ENCODE assay signal across 9 mouse cellular contexts in genomic region chr19:45736855-45737207, GRCm38 (mm10). TPM values are rescaled to one million over a fixed set of nuclear protein-coding genes. Genes with fewer than 3 reads are reported as not detected.
DNase-seq lines count a peak whose midpoint lies in the region; ATAC-seq and TF ChIP-seq lines count a peak whose summit lies in the region.
"Had no signal": no experiment of that assay in that cellular context is flagged by ENCODE, and none has a peak within 500 bp of the region (broad histone marks: within the 10 kb centered on the region; RNA-seq: fewer than 3 reads in every experiment).

No protein-coding gene starts in this region.

- WGBS in heart, embryonic 13.5 days, result under 1% methylated on average over 28 of the region's 28 CpGs
- WGBS in stomach, postnatal 0 days, result 3% methylated on average over 28 of the region's 28 CpGs

- H3K9me3 ChIP-seq in heart, embryonic 13.5 days, result no peaks in the 10 kb centered on the region
- H3K9me3 ChIP-seq in stomach, postnatal 0 days (ENCODE audit: control insufficient read depth, low read length), result no peaks in the 10 kb centered on the region

- no peak for ATAC-seq in heart, embryonic 13.5 days (ENCODE audit: extremely low read depth, insufficient number of reproducible peaks, low FRiP score, low TSS enrichment)
- peak; percentile 49 for ATAC-seq in stomach, postnatal 0 days (ENCODE audit: low FRiP score, low TSS enrichment)
- ATAC-seq in activated CD4-positive, CD25-positive, alpha-beta regulatory T cell, adult 4 months, result no peak

- peak overlapping the region; percentile 70 for H3K4me2 ChIP-seq in heart, embryonic 13.5 days
- H3K4me2 ChIP-seq in stomach, postnatal 0 days (replicated peaks; ENCODE audit: low read depth), result peak overlapping the region; percentile 49

- H3K27me3 ChIP-seq in heart, embryonic 13.5 days (replicated peaks), result peaks cover 100% of the 10 kb centered on the region
- H3K27me3 ChIP-seq in stomach, postnatal 0 days (ENCODE audit: control insufficient read depth, insufficient read depth, low read length), result peaks cover 24% of the 10 kb centered on the region; the same call in 1 of the 2 replicates

- H3K4me1 ChIP-seq in heart, embryonic 13.5 days, result peaks cover 24% of the 10 kb centered on the region
- peaks cover 3% of the 10 kb centered on the region; the same call in 1 of the 2 replicates for H3K4me1 ChIP-seq in stomach, postnatal 0 days (replicated peaks; ENCODE audit: control insufficient read depth, insufficient read depth)

- H3K36me3 ChIP-seq in heart, embryonic 13.5 days, result no peaks in the 10 kb centered on the region
- H3K36me3 ChIP-seq in stomach, postnatal 0 days (ENCODE audit: control insufficient read depth, insufficient read depth, low read length), result no peaks in the 10 kb centered on the region

- no peak for TF ChIP-seq EP300 in stomach, postnatal 0 days (optimal IDR thresholded peaks at IDR 0.05)

- DNase-seq in layer of hippocampus, adult 2 months (ENCODE audit: low spot score in 2 of 2), result no peak
- DNase-seq in layer of hippocampus, postnatal 36 days, result no peak
- peak; percentile 57 for DNase-seq in adrenal gland, postnatal 25 days
- DNase-seq in kidney, postnatal 10 days, result peak; percentile 78
- peak; percentile 53 to 70 for DNase-seq in lung, postnatal 4 days
- DNase-seq in stomach, postnatal 0 days (ENCODE audit: low spot score), result peak; percentile 76

- H3K4me3 ChIP-seq in layer of hippocampus, adult 2 months, result peak overlapping the region; percentile 41
- peak overlapping the region; percentile 44 for H3K4me3 ChIP-seq in heart, embryonic 13.5 days
- peak overlapping the region; percentile 23 for H3K4me3 ChIP-seq in stomach, postnatal 0 days (ENCODE audit: low read depth, low read length)

- H3K27ac ChIP-seq in layer of hippocampus, adult 2 months, result no peak overlapping the region
- no peak overlapping the region for H3K27ac ChIP-seq in heart, embryonic 13.5 days (replicated peaks)
- no peak overlapping the region for H3K27ac ChIP-seq in stomach, postnatal 0 days (replicated peaks)

- no peak for TF ChIP-seq CTCF in layer of hippocampus, adult 2 months (conservative IDR thresholded peaks at IDR 0.05)
- no peak; the same call in 1 of the 2 replicates for TF ChIP-seq CTCF in stomach, postnatal 0 days (IDR thresholded peaks at IDR 0.05; ENCODE audit: low read depth)

- peak overlapping the region; percentile 15 for H3K9ac ChIP-seq in heart, embryonic 13.5 days
- H3K9ac ChIP-seq in stomach, postnatal 0 days (ENCODE audit: low read length), result no peak overlapping the region

RNA-seq across cellular contexts. Expression of gene Fgf8, which starts 5.9 kb away (rescaled TPM):
- not detected for total RNA-seq in layer of hippocampus, adult 2 months (2021)
- not detected for total RNA-seq in layer of hippocampus, postnatal 36 days (2021)
- total RNA-seq in adrenal gland, postnatal 25 days (2021), result not detected in 2 replicates
- polyA plus RNA-seq in heart, embryonic 13.5 days (2015; fragmentation: Nextera tagmentation; extraction: Ambion mirVana), result 0.25 and 0.37 TPM in 2 replicates
- polyA plus RNA-seq in stomach, postnatal 0 days (2015; fragmentation: Nextera tagmentation; extraction: Ambion mirVana), result not detected in 2 replicates
- polyA plus RNA-seq in activated CD4-positive, CD25-positive, alpha-beta regulatory T cell, adult 4 months (2017; shearing (Covaris generic)), result not detected
- total RNA-seq: adrenal gland, adult 18-20 months had no signal

RNA-seq across cellular contexts. Expression of gene Npm3, which starts 12.6 kb away (rescaled TPM):
- total RNA-seq in layer of hippocampus, adult 2 months (2021), result 1 to 10 TPM; 7.3 to 9.7 TPM
- 10 to 100 TPM in 1 of 2 experiments, 1 to 10 TPM in 1; 9.6 to 10.4 TPM for total RNA-seq in layer of hippocampus, postnatal 36 days (2021)
- total RNA-seq in adrenal gland, postnatal 25 days (2021), result 29.0 and 34.7 TPM in 2 replicates
- polyA plus RNA-seq in heart, embryonic 13.5 days (2015; fragmentation: Nextera tagmentation; extraction: Ambion mirVana), result 9.9 and 11.2 TPM in 2 replicates
- 9.9 and 10.9 TPM in 2 replicates for polyA plus RNA-seq in stomach, postnatal 0 days (2015; fragmentation: Nextera tagmentation; extraction: Ambion mirVana)
- 10 to 100 TPM; 26.7 to 70.7 TPM for polyA plus RNA-seq in activated CD4-positive, CD25-positive, alpha-beta regulatory T cell, adult 4 months (2017; shearing (Covaris generic))

RNA-seq across cellular contexts. Expression of gene Mgea5, which starts 46.8 kb away (rescaled TPM):
- 100 to 1,000 TPM; 166 to 170 TPM for total RNA-seq in layer of hippocampus, adult 2 months (2021)
- 100 to 1,000 TPM; 163 to 171 TPM for total RNA-seq in layer of hippocampus, postnatal 36 days (2021)
- total RNA-seq in adrenal gland, postnatal 25 days (2021), result 84.7 and 93.9 TPM in 2 replicates
- polyA plus RNA-seq in heart, embryonic 13.5 days (2015; fragmentation: Nextera tagmentation; extraction: Ambion mirVana), result 32.6 and 33.4 TPM in 2 replicates
- polyA plus RNA-seq in stomach, postnatal 0 days (2015; fragmentation: Nextera tagmentation; extraction: Ambion mirVana), result 16.5 and 19.0 TPM in 2 replicates
- polyA plus RNA-seq in activated CD4-positive, CD25-positive, alpha-beta regulatory T cell, adult 4 months (2017; shearing (Covaris generic)), result 100 to 1,000 TPM; 146 to 151 TPM

Comparison
In these comparisons a context has a peak if more than half of its experiments do, and no peak if none do; other contexts are left out.
1. DNase-seq: peak in adrenal gland, postnatal 25 days (single experiment), kidney, postnatal 10 days (single experiment), lung, postnatal 4 days (2 of 2) and stomach, postnatal 0 days (single experiment); none in layer of hippocampus, adult 2 months (0 of 2) and layer of hippocampus, postnatal 36 days (0 of 2).
2. Peak in every context shown above with its lines, with median percentiles within 50 percentile points of each other: H3K4me3 ChIP-seq.